Mouse (Mus musculus) hindbrain, embryonic 10.5 days (tissue): ENCODE measurements around the gene Kynu. TPM values are rescaled to one million over a fixed set of nuclear protein-coding genes. Genes with fewer than 3 reads are reported as not detected.

Experiments
- DNase-seq: peaks from one replicate; pipeline ENCODE4 v3.0.0-alpha.2; 2017; ENCODE audit warnings: low spot score
- H3K27ac ChIP-seq: fragments of 300-500 bp; sonication (generic); 2 replicates; pipeline ENCODE4 v1.5.1; 2016; ENCODE audit warnings: mild to moderate bottlenecking, moderate library complexity
- H3K27me3 ChIP-seq: fragments of 300-500 bp; sonication (generic); 2 replicates; pipeline ENCODE4 v1.6.1; 2016; ENCODE audit warnings: mild to moderate bottlenecking; ENCODE audit not compliant: poor library complexity, insufficient read depth, severe bottlenecking
- H3K36me3 ChIP-seq: fragments of 300-500 bp; sonication (generic); 2 replicates; pipeline ENCODE4 v1.6.1; 2016; ENCODE audit warnings: mild to moderate bottlenecking, moderate library complexity
- H3K4me1 ChIP-seq: fragments of 300-500 bp; sonication (generic); replicated peaks from 2 replicates; pipeline ENCODE4 v1.6.1; 2016; ENCODE audit warnings: mild to moderate bottlenecking
- H3K4me3 ChIP-seq: fragments of 300-500 bp; sonication (generic); 2 replicates; pipeline ENCODE4 v1.5.1; 2016; ENCODE audit warnings: mild to moderate bottlenecking, moderate library complexity
- H3K9me3 ChIP-seq: fragments of 300-500 bp; sonication (generic); 2 replicates; pipeline ENCODE4 v1.6.1; 2016; ENCODE audit warnings: mild to moderate bottlenecking, moderate library complexity
- WGBS: fragments of 180-500 bp; shearing (Covaris S2); methylation state at CpG from one replicate; pipeline ENCODE4 v1.1.7; 2016; 5-methylcytosine and 5-hydroxymethylcytosine counted together
- polyA plus RNA-seq: library from polyadenylated mRNA; unstranded; fragments of >200 nt; fragmentation: Nextera tagmentation; extraction: Ambion mirVana; gene quantifications from 2 replicates; pipeline ENCODE4 v1.2.1, GENCODE M21; 2016

Gene Kynu
- 1.0 and 1.9 TPM in 2 replicates for polyA plus RNA-seq

DNA sequence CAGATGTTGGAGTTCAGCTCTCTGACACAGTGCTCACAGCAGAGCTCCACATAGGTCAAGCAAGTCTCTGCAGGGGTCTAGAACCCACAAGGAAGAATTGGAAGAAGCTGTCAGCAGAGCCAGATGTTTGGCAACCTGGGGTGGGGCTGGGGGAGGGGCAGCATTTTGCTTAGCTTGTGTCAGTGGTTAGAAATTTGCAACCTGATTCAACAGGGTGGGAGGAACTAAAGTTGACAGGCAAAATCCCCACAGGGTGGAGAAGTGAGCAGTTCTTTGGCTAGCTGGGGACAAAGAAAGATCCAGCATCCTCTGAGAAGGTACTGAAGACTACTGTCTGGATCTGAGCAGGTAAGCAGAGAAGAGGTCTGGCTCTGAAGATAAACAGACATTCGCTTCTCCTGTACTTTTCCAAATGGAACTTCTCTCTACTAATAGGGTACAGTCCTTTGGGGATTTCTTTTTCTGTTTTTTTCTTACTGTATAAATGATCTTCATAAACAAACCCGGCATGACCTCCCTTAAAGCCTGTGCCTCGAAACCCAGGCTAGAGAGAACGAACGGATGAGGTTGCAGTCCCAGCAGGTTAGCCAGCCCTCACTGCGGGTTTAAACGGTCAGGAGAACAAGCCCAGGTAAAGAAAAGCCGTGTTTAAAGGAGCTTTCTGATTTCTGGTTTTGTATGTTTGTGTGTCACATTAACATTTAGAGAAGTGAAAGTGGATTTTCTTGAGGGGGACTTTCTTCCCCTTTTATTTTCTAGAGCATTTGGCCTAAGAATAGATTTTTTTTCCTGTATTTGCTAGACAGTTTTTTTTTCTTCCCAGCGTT, at the start of gene Kynu:
Kynu (plus strand) TSS at position 268 of the 827 bp plus-strand sequence.
- peak; percentile 65 for DNase-seq
- Histone ChIP-seq H3K27ac (no peak within 1 kb of the TSS), H3K4me3 (no peak within 1 kb of the TSS), H3K4me1 (peaks cover 14% of the 10 kb centered on the region), H3K27me3 (no peaks in the 10 kb centered on the region), H3K36me3 (no peaks in the 10 kb centered on the region), H3K9me3 (no peaks in the 10 kb centered on the region)
- 22% methylated on average over 9 of the region's 9 CpGs for WGBS

DNA sequence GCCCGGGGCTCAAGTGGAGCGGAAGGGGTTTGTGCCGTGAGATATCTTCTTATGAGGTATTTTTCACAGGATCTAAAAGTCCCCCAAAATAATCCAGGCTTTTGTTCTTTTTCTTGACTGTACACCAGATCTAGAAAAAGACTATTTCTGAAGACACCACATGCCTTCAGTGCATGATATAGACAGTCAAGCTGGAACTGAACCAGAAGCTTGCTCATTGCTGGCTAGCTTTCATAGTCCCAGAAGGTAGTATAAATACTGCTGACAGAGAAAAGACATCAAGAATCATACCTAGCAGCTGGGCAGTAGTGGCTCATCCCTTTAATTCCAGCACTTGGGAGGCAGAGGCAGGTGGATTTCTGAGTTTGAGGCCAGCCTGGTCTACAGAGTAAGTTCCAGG, 48.9 kb upstream of the Kynu start:
- WGBS: 92% methylated on average over 3 of the region's 3 CpGs
- H3K36me3 ChIP-seq: no peaks in the 10 kb centered on the region
- DNase-seq: no peak
- H3K27me3 ChIP-seq: no peaks in the 10 kb centered on the region
- H3K4me3 ChIP-seq: no peak overlapping the region
- H3K4me1 ChIP-seq: no peaks in the 10 kb centered on the region
- H3K27ac ChIP-seq: no peak overlapping the region
- H3K9me3 ChIP-seq: no peaks in the 10 kb centered on the region

DNA sequence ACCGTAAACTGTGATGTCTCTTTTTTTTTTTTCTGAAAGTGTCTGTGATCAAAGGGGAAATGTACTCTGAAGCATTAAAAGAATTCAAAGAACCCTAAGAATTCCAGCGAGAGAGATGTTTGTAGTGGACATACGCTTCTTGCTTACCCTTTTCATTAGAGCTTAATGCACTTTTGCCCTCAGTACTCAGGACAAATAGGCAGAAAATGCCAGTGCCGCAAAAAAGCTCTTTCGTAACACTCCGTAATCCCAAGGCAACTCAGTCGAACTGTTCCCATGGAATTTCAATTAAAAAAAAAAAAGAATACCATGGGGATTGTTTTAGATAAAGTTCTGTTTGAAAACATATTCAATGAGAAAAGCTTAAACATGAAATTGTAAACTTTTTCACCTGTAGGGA, 41.3 kb upstream of the Kynu start:
- whole genome bisulfite sequencing: 17% methylated on average over 7 of the region's 7 CpGs

DNA sequence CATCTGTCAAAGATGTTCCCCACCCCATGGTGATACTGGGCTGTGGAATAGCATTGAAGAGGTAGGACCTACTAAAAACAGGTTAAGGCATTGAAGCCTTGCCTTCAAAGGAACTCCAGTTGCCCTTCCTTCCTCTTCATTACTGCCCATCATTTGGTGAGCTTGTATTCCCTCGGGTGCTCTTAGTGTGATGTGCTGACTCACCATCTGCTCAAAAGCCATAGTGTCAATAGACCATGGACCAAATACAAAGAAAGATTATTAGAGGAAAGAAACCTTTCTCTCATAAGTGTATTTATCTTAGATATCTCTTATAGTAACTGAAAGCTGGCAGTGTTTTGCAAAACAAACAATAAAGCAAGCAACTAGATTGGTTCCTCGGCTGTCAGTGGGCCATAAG, 20.7 kb upstream of the Kynu start:
- Histone ChIP-seq H3K36me3 (no peaks in the 10 kb centered on the region), H3K9me3 (no peaks in the 10 kb centered on the region), H3K27ac (no peak overlapping the region), H3K27me3 (no peaks in the 10 kb centered on the region), H3K4me1 (no peaks in the 10 kb centered on the region), H3K4me3 (no peak overlapping the region)
- DNase-seq: no peak
- 90% methylated on average over 2 of the region's 2 CpGs for WGBS

More for the DNA sequence above, 41.3 kb upstream of the Kynu start:
- H3K27ac ChIP-seq: no peak overlapping the region
- H3K27me3 ChIP-seq: no peaks in the 10 kb centered on the region
- DNase-seq: no peak
- H3K36me3 ChIP-seq: no peaks in the 10 kb centered on the region
- no peak overlapping the region for H3K4me3 ChIP-seq
- no peaks in the 10 kb centered on the region for H3K4me1 ChIP-seq
- peaks cover 6% of the 10 kb centered on the region for H3K9me3 ChIP-seq

DNA sequence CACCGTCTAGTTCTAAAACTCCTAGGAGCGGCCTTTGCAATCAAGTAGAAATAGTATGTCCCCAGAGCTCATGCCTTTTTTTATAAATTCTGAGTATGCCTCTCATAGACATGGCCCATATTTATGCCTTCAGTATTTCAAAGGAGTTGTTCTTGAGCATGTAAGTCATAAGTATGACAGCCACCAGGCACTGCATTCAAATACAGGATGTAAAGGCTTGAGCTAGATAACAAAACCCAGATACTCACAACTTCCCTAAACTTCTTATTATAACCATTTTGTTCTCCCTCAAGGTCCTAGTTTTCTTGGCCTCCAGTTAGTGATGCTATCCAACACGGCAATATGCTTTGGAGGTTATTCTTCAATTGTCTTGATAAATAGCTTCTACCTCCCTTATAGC, 12.5 kb upstream of the Kynu start:
- WGBS: 92% methylated on average over 3 of the region's 3 CpGs
- no peak overlapping the region for H3K27ac ChIP-seq
- H3K4me3 ChIP-seq: no peak overlapping the region
- DNase-seq: no peak
- H3K9me3 ChIP-seq: no peaks in the 10 kb centered on the region
- H3K4me1 ChIP-seq: no peaks in the 10 kb centered on the region
- H3K36me3 ChIP-seq: no peaks in the 10 kb centered on the region
- no peaks in the 10 kb centered on the region for H3K27me3 ChIP-seq

DNA sequence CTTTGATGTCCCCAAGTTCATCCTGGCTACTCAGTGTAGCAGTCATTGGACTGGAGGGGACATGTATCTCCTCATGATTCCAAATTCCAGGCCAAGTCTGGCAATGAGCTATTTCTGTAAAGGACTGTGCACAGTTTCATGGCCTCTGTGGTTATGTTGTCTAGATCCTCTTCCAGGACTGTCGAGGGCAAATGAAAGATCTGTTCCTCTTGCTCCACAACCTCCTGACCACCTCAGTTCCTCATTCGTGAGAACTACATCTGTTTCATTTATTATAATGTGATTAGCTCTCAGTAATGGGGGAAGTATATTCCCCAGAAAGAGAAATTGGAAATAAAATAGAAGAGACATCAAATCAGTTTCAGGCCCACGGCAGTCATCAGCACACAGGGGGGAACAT, 9.5 kb upstream of the Kynu start:
- H3K27ac ChIP-seq: no peak overlapping the region
- no peak overlapping the region for H3K4me3 ChIP-seq
- H3K4me1 ChIP-seq: no peaks in the 10 kb centered on the region
- 91% methylated on average over 3 of the region's 3 CpGs for WGBS
- H3K9me3 ChIP-seq: no peaks in the 10 kb centered on the region
- no peaks in the 10 kb centered on the region for H3K36me3 ChIP-seq
- no peaks in the 10 kb centered on the region for H3K27me3 ChIP-seq
- no peak for DNase-seq

DNA sequence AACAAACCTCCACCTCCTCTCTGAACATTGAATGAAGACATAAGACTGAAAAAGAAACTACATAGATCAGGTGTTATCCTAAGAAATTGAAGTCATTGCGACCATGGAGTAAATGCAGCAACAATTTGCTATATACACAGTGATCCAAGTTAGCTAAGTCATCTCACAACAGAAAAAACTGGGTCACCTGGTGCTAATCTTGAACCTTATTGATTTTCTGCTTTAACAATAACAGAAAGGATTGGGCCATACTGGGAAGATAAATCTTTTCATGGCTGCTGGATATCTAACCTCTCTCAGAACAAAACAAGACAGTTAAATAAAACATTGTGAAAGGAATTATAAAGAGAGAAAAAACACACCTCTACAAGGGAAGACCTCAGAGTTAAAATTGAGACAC, 8.7 kb upstream of the Kynu start:
- no peak overlapping the region for H3K4me3 ChIP-seq
- 91% methylated on average over 1 of the region's 1 CpGs for whole genome bisulfite sequencing
- no peaks in the 10 kb centered on the region for H3K36me3 ChIP-seq
- no peak overlapping the region for H3K27ac ChIP-seq
- H3K4me1 ChIP-seq: no peaks in the 10 kb centered on the region
- H3K27me3 ChIP-seq: no peaks in the 10 kb centered on the region
- no peak for DNase-seq
- H3K9me3 ChIP-seq: no peaks in the 10 kb centered on the region

DNA sequence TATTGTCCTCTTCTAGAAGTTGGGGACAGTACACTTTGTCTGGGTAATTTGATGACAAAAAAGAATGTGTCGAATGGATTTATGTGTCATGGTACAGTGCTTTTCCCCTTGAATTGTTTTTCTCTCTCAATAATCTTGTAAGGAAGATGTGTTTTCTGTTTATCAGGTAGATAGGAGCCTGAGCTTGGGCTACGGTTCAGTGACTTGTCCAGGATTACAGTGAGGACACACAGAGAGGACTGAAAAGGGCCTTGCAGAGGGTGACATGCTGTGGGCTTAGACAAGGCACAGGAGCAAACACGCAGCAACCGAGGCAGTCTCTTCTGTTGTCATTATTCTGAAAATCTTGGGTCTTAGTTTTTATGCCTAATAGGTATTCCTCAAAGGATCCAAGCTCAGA, 913 bp upstream of the Kynu start:
- DNase-seq: no peak
- H3K27ac ChIP-seq: no peak overlapping the region
- no peaks in the 10 kb centered on the region for H3K36me3 ChIP-seq
- WGBS: 67% methylated on average over 4 of the region's 4 CpGs
- H3K9me3 ChIP-seq: no peaks in the 10 kb centered on the region
- H3K4me1 ChIP-seq: peaks cover 14% of the 10 kb centered on the region
- no peak overlapping the region for H3K4me3 ChIP-seq
- no peaks in the 10 kb centered on the region for H3K27me3 ChIP-seq

DNA sequence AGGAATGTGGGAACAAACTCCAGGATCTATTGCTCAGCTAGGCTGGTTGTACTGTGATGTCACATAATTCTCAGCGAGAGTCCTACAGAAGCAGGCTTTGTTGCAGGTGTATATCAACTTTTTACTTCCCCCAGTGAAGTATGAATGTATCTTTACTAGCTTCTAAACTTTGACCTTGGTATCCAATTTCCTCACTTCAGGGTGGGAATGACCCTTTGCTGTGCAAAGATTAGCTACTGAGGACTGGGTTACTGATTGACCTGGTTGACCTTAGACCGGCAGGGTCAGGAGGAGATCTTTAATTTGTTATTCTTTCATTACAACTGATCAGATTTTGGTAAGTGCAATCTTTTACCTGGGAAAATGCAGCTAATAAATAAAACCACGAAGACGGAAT, 758 bp downstream of the Kynu start:
- Histone ChIP-seq H3K4me3 (no peak overlapping the region), H3K36me3 (no peaks in the 10 kb centered on the region), H3K27me3 (no peaks in the 10 kb centered on the region), H3K27ac (no peak overlapping the region), H3K9me3 (no peaks in the 10 kb centered on the region), H3K4me1 (peaks cover 14% of the 10 kb centered on the region)
- no peak for DNase-seq
- 52% methylated on average over 4 of the region's 4 CpGs for WGBS

DNA sequence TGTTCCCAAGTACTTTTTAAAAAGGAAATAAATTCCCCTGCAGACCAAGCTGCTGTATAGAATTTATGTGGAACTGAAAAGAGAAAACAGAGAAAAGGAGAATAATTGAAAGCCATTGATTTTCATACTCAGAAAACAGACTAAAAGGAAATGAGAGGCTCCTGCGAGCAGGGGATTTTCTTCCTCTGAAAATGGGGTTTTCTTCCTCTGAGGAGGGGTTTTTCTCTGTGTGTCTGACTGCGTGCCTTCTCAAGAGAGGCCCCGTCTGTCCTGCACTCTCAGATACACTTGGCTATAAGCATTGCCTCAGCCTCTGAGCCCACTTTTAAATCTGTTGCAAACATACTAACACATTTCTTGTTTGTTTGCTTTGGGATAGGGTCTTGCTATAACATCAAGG, 1.9 kb downstream of the Kynu start:
- no peak overlapping the region for H3K4me3 ChIP-seq
- WGBS: 79% methylated on average over 3 of the region's 3 CpGs
- no peaks in the 10 kb centered on the region for H3K27me3 ChIP-seq
- no peak overlapping the region for H3K27ac ChIP-seq
- H3K36me3 ChIP-seq: no peaks in the 10 kb centered on the region
- no peak for DNase-seq
- H3K4me1 ChIP-seq: peaks cover 14% of the 10 kb centered on the region
- no peaks in the 10 kb centered on the region for H3K9me3 ChIP-seq

DNA sequence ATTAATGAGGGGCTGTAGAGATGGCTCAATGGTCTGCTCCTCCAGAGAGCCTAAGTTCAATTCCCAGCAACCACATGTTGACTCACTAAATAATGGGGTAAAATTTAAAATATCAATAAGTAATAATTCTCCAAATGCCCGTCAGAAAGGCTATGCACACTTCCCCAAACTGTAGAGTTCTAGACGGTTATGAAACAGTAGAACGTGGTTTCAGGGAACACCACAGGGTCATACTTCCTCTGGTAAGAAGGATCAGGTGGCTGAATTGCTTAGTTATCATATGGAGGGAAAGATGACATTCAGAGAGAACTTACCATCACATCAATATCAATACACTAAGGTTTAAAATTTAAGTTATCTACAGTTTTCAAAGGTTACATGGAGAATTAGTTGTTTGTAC, 6.1 kb downstream of the Kynu start:
- Histone ChIP-seq H3K27ac (no peak overlapping the region), H3K36me3 (no peaks in the 10 kb centered on the region), H3K4me3 (no peak overlapping the region), H3K27me3 (no peaks in the 10 kb centered on the region), H3K4me1 (no peaks in the 10 kb centered on the region), H3K9me3 (no peaks in the 10 kb centered on the region)
- 87% methylated on average over 3 of the region's 3 CpGs for WGBS
- no peak for DNase-seq

DNA sequence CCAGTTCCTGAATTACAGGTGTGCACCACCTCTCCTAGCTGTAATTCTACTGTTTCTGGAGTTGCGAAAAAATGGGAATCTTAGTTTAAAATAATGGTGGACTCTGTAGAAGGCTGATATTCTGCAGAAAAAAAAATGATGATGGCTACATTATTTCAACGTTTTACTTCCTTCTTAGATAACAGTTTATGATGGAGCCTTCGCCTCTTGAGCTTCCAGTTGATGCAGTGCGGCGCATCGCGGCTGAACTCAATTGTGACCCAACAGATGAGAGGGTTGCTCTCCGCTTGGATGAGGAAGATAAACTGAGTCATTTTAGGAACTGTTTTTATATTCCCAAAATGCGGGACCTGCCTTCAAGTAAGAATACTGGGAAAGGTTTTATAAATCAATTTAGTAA, 7.7 kb downstream of the Kynu start:
- Histone ChIP-seq H3K36me3 (no peaks in the 10 kb centered on the region), H3K27me3 (no peaks in the 10 kb centered on the region)
- no peak for DNase-seq

DNA sequence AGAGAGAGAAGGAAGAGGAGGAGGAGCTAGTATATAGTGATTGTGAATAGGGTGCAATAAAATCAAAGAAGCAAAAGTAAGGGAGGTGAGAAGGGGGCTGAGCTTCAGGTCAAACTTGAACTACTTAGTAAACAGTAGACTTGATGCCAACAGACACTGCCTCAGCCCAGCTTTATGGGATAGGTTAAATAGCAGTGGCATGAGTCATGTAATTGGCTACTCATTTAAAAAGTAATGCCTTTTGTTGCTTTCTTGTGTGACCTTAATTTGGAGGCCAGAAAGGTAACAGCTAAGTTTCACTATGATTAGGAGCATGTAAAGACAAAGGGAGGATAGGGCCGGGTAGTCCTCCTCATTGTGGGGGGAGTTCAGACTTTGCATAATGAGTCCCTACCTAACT, 13.3 kb downstream of the Kynu start:
- no peaks in the 10 kb centered on the region for H3K27me3 ChIP-seq
- 88% methylated on average over 1 of the region's 1 CpGs for WGBS
- DNase-seq: no peak
- H3K4me3 ChIP-seq: no peak overlapping the region
- no peaks in the 10 kb centered on the region for H3K9me3 ChIP-seq
- H3K27ac ChIP-seq: no peak overlapping the region
- H3K36me3 ChIP-seq: no peaks in the 10 kb centered on the region
- H3K4me1 ChIP-seq: no peaks in the 10 kb centered on the region

More for the DNA sequence above, 7.7 kb downstream of the Kynu start:
- Histone ChIP-seq H3K4me3 (no peak overlapping the region), H3K9me3 (no peaks in the 10 kb centered on the region), H3K27ac (no peak overlapping the region), H3K4me1 (no peaks in the 10 kb centered on the region)
- WGBS: 94% methylated on average over 9 of the region's 9 CpGs

DNA sequence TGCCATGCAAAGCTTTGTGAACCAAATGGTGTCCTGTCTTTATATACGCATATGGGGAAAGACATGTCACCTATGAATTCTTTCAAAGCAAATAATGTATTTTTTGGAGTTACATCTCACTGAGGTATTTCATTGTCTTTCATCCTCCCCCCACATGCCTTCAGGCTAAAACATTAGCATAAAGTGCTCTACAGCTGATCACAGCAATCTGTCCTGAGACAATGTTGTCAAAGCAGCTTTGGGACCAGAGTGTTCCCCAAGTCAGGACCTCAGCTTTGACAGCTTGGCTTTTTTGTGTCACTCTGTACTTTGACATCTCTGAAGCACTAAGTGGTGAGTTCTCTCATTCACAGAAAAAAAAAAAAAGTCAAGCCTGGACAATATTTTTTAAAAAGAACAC, 18.4 kb downstream of the Kynu start:
- no peak for DNase-seq
- H3K27me3 ChIP-seq: no peaks in the 10 kb centered on the region
- WGBS: 92% methylated on average over 1 of the region's 1 CpGs

More for the DNA sequence above, 18.4 kb downstream of the Kynu start:
- H3K9me3 ChIP-seq: no peaks in the 10 kb centered on the region
- H3K27ac ChIP-seq: no peak overlapping the region
- H3K4me1 ChIP-seq: no peaks in the 10 kb centered on the region
- H3K4me3 ChIP-seq: no peak overlapping the region
- no peaks in the 10 kb centered on the region for H3K36me3 ChIP-seq
